Mouse (Mus musculus) liver, postnatal 0 days (tissue): ENCODE results near the gene Zbtb9. TPM values are rescaled to one million over a fixed set of nuclear protein-coding genes. Genes with fewer than 3 reads are reported as not detected.
A peak's percentile ranks its signal among the peaks of the same experiment; 100 is the strongest.

Experiments
- ATAC-seq: fragments of 200-750 bp; cut with Nextera tagmentation; 2 replicates; pipeline ENCODE4 v1.8.0; 2017; ENCODE audit warnings: mild to moderate bottlenecking, moderate library complexity
- DNase-seq: peaks from one replicate; pipeline ENCODE4 v3.0.0-alpha.2; 2016
- H3K27ac ChIP-seq: fragments of 300-500 bp; sonication (generic); 2 replicates; pipeline ENCODE4 v1.5.1; 2014; ENCODE audit warnings: antibody characterized with exemption, moderate library complexity, mild to moderate bottlenecking, low read depth
- H3K27me3 ChIP-seq: fragments of 300-500 bp; sonication (generic); 2 replicates; pipeline ENCODE4 v1.6.1; 2014; ENCODE audit warnings: low read length, control low read depth, mixed read lengths; ENCODE audit not compliant: insufficient read depth
- H3K36me3 ChIP-seq: fragments of 300-500 bp; sonication (generic); replicated peaks from 2 replicates; pipeline ENCODE4 v1.6.1; 2014; ENCODE audit warnings: mild to moderate bottlenecking, control low read depth, low read length, moderate library complexity, mixed read lengths; ENCODE audit not compliant: insufficient read depth
- H3K4me1 ChIP-seq: fragments of 300-500 bp; sonication (generic); 2 replicates; pipeline ENCODE4 v1.6.1; 2014; ENCODE audit warnings: antibody characterized with exemption, mild to moderate bottlenecking, control low read depth; ENCODE audit not compliant: insufficient read depth
- H3K4me2 ChIP-seq: fragments of 300-500 bp; sonication (generic); 2 replicates; pipeline ENCODE4 v1.6.1; 2014; ENCODE audit warnings: low read depth, mild to moderate bottlenecking, low read length, moderate library complexity, mixed read lengths
- H3K4me3 ChIP-seq: fragments of 300-500 bp; sonication (generic); 2 replicates; pipeline ENCODE4 v1.5.1; 2014; ENCODE audit warnings: low read depth, low read length
- H3K9ac ChIP-seq: fragments of 300-500 bp; sonication (generic); replicated peaks from 2 replicates; pipeline ENCODE4 v1.6.1; 2014; ENCODE audit warnings: mild to moderate bottlenecking, moderate library complexity
- H3K9me3 ChIP-seq: fragments of 300-500 bp; sonication (generic); 2 replicates; pipeline ENCODE4 v1.6.1; 2016; ENCODE audit warnings: mild to moderate bottlenecking, control low read depth, low read length, mixed read lengths
- CTCF ChIP-seq: sonication (generic); IDR thresholded peaks from 2 replicates; pipeline ENCODE4 v1.5.1; 2016; ENCODE audit warnings: antibody characterized with exemption, low read depth
- EP300 ChIP-seq: IDR thresholded peaks from 2 replicates; pipeline ENCODE4 v1.6.1; 2016; ENCODE audit warnings: antibody characterized with exemption, low read depth, mild to moderate bottlenecking
- WGBS: fragments of 180-500 bp; shearing (Covaris S2); extraction: QIAGEN DNeasy Blood & Tissue Kit; methylation state at CpG from one replicate; pipeline ENCODE4 v1.1.7; 2014; ENCODE audit not compliant: insufficient replicate concordance; 5-methylcytosine and 5-hydroxymethylcytosine counted together
- polyA plus RNA-seq: library from polyadenylated mRNA; unstranded; fragments of >200 nt; fragmentation: Nextera tagmentation; extraction: Ambion mirVana; gene quantifications from 2 replicates; pipeline ENCODE4 v1.2.1, GENCODE M21; 2015

The Zbtb9 gene
- polyA plus RNA-seq, 1 experiment from 2014 or later: 4.4 TPM

DNA sequence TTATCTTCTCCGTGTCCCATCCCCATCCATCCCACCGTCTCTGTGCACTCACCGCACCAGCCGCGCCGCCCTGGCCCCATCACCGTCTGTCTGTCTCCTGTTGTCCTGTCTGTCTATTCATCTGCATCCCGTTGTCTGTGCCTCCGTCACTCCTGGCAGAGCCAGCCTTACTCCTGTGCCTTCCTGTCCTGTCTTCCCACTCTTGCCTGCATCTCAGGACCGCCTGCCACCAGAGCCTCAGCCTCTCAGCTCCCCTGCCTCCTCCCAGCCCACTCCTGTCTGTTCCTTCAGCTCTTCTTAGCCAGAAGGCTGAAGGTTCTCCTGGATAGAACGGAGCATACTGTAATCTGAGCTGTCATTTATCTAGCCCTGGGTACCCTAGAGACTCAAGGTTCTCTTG lies 6.0 kb upstream of the Zbtb9 start:
- no peak for DNase-seq
- TF ChIP-seq CTCF (no peak), EP300 (no peak)
- no peak for ATAC-seq
- peaks cover 6% of the 10 kb centered on the region for H3K4me1 ChIP-seq
- WGBS: 88% methylated on average over 11 of the region's 11 CpGs
- H3K36me3 ChIP-seq: no peaks in the 10 kb centered on the region
- no peak overlapping the region for H3K9ac ChIP-seq
- H3K9me3 ChIP-seq: no peaks in the 10 kb centered on the region
- no peak overlapping the region for H3K4me3 ChIP-seq
- H3K27me3 ChIP-seq: no peaks in the 10 kb centered on the region
- H3K27ac ChIP-seq: no peak overlapping the region
- no peak overlapping the region for H3K4me2 ChIP-seq

DNA sequence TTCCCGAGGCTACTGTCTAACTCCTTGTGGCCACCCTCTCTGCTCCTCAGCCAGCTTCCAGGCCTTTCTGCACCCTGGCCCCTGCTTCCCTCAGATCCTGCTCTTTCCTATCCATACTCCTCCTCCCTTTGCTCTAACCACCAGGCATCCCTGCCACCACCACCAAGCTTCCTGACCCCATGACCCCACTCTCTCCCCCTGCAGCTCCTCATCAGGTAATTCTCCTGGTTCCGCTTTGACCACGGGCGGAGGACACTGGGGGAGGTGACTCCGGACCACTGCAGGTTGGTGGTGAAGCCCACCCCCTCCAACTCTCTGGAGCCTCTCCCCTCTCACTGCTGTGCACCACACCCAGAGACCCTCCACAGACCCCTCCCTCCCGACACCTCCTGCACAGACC lies 5.5 kb upstream of the Zbtb9 start:
- H3K4me1 ChIP-seq: peaks cover 8% of the 10 kb centered on the region
- DNase-seq (no peak), ATAC-seq (no peak)
- H3K27ac ChIP-seq: no peak overlapping the region
- no peak overlapping the region for H3K4me3 ChIP-seq
- 78% methylated on average over 6 of the region's 6 CpGs for WGBS
- H3K9ac ChIP-seq: no peak overlapping the region
- H3K27me3 ChIP-seq: no peaks in the 10 kb centered on the region
- TF ChIP-seq EP300 (no peak), CTCF (no peak)
- H3K4me2 ChIP-seq: no peak overlapping the region
- H3K9me3 ChIP-seq: no peaks in the 10 kb centered on the region
- no peaks in the 10 kb centered on the region for H3K36me3 ChIP-seq

DNA sequence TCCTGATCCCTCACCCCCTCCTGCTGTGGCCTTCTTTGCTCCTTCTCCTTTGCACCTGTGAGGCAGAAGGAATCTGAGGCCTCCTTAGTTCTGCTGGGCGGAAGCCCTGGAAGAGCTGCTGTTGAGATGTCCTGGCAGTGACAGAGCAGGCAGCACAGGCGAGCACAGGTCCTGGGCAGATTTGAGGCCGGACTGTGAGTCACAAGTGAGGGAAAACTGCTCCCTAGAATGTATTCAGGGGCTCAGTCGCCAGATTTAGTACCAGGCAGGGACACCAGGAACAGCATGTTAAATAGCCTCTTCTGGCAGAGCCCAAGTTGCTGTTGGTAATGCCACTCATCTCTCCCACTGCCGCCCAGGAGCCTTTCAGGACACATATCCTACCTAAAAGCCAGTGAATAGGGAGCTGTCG lies 4.8 kb upstream of the Zbtb9 start:
- no peaks in the 10 kb centered on the region for H3K27me3 ChIP-seq
- ATAC-seq: no peak
- H3K36me3 ChIP-seq: no peaks in the 10 kb centered on the region
- H3K27ac ChIP-seq: no peak overlapping the region
- H3K9ac ChIP-seq: no peak overlapping the region
- WGBS: 86% methylated on average over 6 of the region's 6 CpGs
- TF ChIP-seq CTCF: no peak
- no peak for TF ChIP-seq EP300
- DNase-seq: no peak
- no peaks in the 10 kb centered on the region for H3K9me3 ChIP-seq
- no peak overlapping the region for H3K4me3 ChIP-seq
- peaks cover 8% of the 10 kb centered on the region for H3K4me1 ChIP-seq
- no peak overlapping the region for H3K4me2 ChIP-seq

DNA sequence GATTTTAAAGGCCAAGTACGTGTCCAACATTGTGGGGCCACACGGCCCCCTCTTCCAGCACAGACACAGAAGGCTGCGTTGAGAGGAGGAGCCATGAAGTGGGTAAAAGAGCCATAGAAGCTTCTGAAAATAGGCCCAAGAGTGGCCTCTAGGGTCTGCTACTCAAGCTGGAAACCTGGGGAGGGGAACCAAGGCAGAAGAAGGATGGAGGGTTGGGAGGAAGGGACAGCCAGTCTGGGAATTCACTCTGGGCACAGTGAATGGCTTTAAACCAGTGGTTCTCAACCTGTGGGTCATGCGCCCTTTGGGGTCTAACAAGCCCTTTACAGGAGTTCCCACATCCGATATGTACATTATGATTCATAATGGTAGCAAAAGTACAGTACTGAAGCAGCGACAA lies 3.7 kb upstream of the Zbtb9 start:
- WGBS: 87% methylated on average over 6 of the region's 6 CpGs
- H3K4me1 ChIP-seq: peaks cover 15% of the 10 kb centered on the region
- H3K27ac ChIP-seq: no peak overlapping the region
- no peak overlapping the region for H3K4me3 ChIP-seq
- DNase-seq (no peak), ATAC-seq (no peak)
- TF ChIP-seq CTCF (no peak), EP300 (no peak)
- H3K4me2 ChIP-seq: no peak overlapping the region
- no peaks in the 10 kb centered on the region for H3K9me3 ChIP-seq
- H3K36me3 ChIP-seq: no peaks in the 10 kb centered on the region
- no peaks in the 10 kb centered on the region for H3K27me3 ChIP-seq
- no peak overlapping the region for H3K9ac ChIP-seq

DNA sequence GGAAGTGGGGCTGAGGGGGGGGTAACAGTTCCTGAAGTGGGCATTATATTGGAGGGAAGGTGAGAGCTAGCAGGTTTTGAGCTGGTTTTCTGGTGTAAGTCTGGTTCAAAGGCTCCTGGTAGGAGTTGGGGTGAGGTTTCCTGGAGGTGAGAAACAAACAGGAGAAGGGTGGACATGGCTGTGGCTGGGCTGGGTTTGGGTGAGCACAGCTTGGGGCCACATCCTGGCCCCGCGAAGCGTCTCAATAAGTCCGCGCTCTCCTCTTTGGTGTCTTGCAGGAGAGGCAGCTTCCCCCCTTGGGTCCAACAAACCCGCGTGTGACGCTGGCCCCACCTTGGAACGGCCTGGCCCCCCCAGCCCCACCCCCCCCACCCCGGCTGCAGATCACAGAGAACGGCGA lies 2.7 kb upstream of the Zbtb9 start:
- TF ChIP-seq EP300 (no peak), CTCF (no peak)
- Histone ChIP-seq H3K27me3 (no peaks in the 10 kb centered on the region), H3K4me2 (no peak overlapping the region), H3K4me1 (peaks cover 18% of the 10 kb centered on the region), H3K4me3 (no peak overlapping the region), H3K9me3 (no peaks in the 10 kb centered on the region), H3K9ac (no peak overlapping the region), H3K27ac (no peak overlapping the region), H3K36me3 (no peaks in the 10 kb centered on the region)
- no peak for DNase-seq
- ATAC-seq: no peak
- 58% methylated on average over 12 of the region's 12 CpGs for WGBS

DNA sequence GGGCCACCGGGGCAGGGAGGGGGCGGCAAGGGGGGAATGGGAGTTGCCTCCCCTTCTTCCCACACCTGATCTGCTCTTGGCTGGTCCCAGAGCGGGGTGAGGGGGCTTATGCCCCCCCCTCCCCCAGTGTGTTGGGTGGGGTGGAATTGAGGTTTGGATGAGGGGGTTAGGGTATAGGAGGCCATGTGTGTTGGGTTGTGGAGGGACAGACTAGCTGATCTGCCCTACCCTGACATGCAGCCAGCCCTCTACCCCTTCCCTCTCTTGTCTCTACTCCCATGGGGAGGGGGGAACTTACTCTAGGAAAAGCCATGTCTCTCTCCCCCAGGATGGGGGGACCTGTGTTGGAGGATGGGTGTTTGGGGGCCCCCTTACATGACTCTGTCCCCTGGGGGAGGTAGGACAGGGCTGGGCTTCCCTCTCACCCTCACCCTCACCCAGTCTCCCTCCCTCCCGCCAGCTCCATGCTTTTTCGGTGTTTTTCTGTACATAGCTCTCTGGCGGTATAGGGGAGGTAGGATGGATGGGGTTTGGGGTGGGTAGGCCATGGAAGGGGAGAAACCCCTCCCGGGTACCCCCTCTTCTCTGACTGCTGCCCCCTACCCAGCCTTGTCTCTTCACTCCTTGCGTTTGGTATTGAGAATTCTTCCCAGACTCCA lies 1.6 kb upstream of the Zbtb9 start:
- Histone ChIP-seq H3K27ac (no peak overlapping the region), H3K9ac (no peak overlapping the region; the same call in 1 of the 2 replicates)
- TF ChIP-seq EP300 (no peak), CTCF (no peak)

DNA sequence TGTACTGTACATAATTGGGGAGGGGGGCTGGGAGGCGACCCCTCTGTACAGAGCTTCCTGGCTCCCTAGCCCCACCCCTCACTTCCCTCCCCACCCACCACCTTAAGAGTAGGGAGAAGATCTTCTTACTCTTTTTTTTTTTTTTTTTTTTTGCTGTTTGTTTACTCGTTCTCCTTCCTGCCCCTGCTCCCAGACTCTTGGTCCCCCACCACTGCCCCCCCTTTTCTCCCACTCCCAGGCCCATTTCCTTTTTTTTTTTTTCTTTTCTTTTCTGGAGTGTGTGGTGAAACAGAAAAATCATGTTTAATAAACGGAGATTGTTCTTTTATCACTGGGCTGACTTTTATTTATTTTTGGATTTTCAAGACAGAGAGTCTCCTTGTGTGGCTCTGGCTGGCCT lies 860 bp upstream of the Zbtb9 start:
- TF ChIP-seq EP300 (no peak), CTCF (no peak)
- no peak for DNase-seq
- Histone ChIP-seq H3K4me3 (peak overlapping the region; percentile 82), H3K4me2 (peak overlapping the region; percentile 100), H3K27ac (peak overlapping the region; percentile 89), H3K9me3 (no peaks in the 10 kb centered on the region), H3K9ac (peak overlapping the region; percentile 87), H3K36me3 (peaks cover 13% of the 10 kb centered on the region), H3K27me3 (no peaks in the 10 kb centered on the region), H3K4me1 (peaks cover 18% of the 10 kb centered on the region)
- ATAC-seq: no peak
- 2% methylated on average over 3 of the region's 3 CpGs for WGBS

More for the DNA sequence above, 1.6 kb upstream of the Zbtb9 start:
- peaks cover 9% of the 10 kb centered on the region for H3K36me3 ChIP-seq
- H3K27me3 ChIP-seq: no peaks in the 10 kb centered on the region
- ATAC-seq (no peak), DNase-seq (no peak)
- peaks cover 18% of the 10 kb centered on the region for H3K4me1 ChIP-seq
- H3K4me2 ChIP-seq: 0 out of 2 replicates have a peak overlapping the region, but pooled peaks have one; percentile 100
- no peaks in the 10 kb centered on the region for H3K9me3 ChIP-seq
- H3K4me3 ChIP-seq: 0 out of 2 replicates have a peak overlapping the region, but pooled peaks have one; percentile 82
- WGBS: 61% methylated on average over 8 of the region's 8 CpGs
